ENCODE assay signal across 8 mouse cellular contexts in the genomic region with DNA sequence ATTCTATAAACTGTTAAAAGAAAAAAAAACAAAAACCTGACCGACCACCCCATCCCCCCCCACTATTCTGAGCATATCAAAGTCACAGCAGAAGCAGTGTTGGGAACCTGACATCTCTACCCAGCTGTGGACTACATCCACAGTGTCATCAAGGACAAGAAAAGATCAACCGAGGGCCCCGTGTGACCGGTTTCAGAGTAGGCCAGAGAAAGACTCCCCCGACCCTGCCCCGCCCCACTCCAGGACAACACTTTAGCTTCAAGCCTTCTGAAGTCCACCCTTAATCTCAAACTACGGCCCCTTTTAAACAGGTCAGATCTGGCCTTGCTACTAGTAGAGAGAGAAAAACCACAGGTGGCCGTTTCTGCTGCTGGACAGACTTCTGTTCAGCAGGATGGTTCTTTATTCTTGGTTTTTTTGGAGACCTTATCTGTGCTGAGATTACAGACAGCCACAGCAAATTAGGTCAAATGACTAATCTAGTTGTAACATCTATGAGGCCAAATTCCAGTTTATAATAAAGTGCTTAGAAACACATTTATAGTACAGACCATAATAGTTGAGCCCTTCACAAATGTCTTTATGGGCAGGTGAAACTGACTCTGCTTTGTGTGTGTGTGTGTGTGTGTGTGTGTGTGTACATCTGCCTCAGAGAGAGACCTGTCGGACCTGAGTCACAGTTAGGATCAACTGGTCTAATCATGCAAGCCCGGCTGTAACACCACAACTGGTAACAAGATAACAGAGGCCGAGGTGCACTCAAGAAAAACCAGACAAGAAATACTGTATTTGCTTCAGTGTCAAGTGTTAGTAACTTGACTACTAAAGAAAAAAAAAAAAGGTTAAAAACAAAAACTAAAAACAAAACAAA. TPM values are rescaled to one million over a fixed set of nuclear protein-coding genes. Genes with fewer than 3 reads are reported as not detected.
DNase-seq lines count a peak whose midpoint lies in the region; ATAC-seq lines count a peak whose summit lies in the region.

No protein-coding gene starts in this region.

- ATAC-seq in liver, embryonic 12.5 days = peak; percentile 69

- peak overlapping the region; percentile 96 for H3K4me3 ChIP-seq in liver, embryonic 12.5 days

- H3K9me3 ChIP-seq in liver, embryonic 12.5 days (replicated peaks) = no peaks in the 10 kb centered on the region

- H3K27ac ChIP-seq in liver, embryonic 12.5 days = peak overlapping the region; percentile 95

- WGBS in liver, embryonic 12.5 days (ENCODE audit: insufficient replicate concordance) = 6% methylated on average over 11 of the region's 11 CpGs

- intact Hi-C loops in heart, postnatal 14 days (cut with DNase I) = no loop called here
- intact Hi-C loops in heart, postnatal 36 days (cut with DNase I) = no loop called here
- intact Hi-C loops in left cerebral cortex, postnatal 14 days (cut with DNase I) = no loop called here

- H3K27me3 ChIP-seq in liver, embryonic 12.5 days (replicated peaks) = no peaks in the 10 kb centered on the region

- peaks cover 49% of the 10 kb centered on the region for H3K36me3 ChIP-seq in liver, embryonic 12.5 days

- peak overlapping the region; percentile 98 for H3K9ac ChIP-seq in liver, embryonic 12.5 days

- DNase-seq in heart, adult 11 months = peak; percentile 92
- no peak for DNase-seq in heart, postnatal 14 days
- DNase-seq in c-Kit-negative CD71-positive TER-119-positive erythroid progenitor cells, embryonic 14.5 days (ENCODE audit: low read depth, low spot score) = peak; percentile 65
- peak; percentile 34 to 44 for DNase-seq in heart, postnatal 36 days
- DNase-seq in yolk sac, embryonic 10.5 days (ENCODE audit: low spot score) = peak; percentile 56
- no peak for DNase-seq in left cerebral cortex, postnatal 14 days (ENCODE audit: low spot score in 2 of 2)
- no peak for DNase-seq in right cerebral cortex, postnatal 25 days

- H3K4me1 ChIP-seq in liver, embryonic 12.5 days = peaks cover 70% of the 10 kb centered on the region

- H3K4me2 ChIP-seq in liver, embryonic 12.5 days = peak overlapping the region; percentile 96

RNA-seq across cellular contexts. Expression of a gene that starts 4.9 kb away (rescaled TPM):
- total RNA-seq in heart, postnatal 14 days (2021) = 100 to 1,000 TPM; 124 to 140 TPM
- 10 to 100 TPM; 64.3 to 71.2 TPM for total RNA-seq in heart, postnatal 36 days (2021)
- polyA plus RNA-seq in liver, embryonic 12.5 days (2016; fragmentation: Nextera tagmentation; extraction: Ambion mirVana) = 5.5 and 5.6 TPM in 2 replicates
- total RNA-seq in left cerebral cortex, postnatal 14 days (2021) = 10 to 100 TPM; 56.9 to 62.5 TPM

Comparison
In these comparisons a context has a peak if more than half of its experiments do, and no peak if none do; other contexts are left out.
1. DNase-seq: peak in heart, adult 11 months (single experiment), c-Kit-negative CD71-positive TER-119-positive erythroid progenitor cells, embryonic 14.5 days (single experiment), heart, postnatal 36 days (2 of 2) and yolk sac, embryonic 10.5 days (single experiment); none in heart, postnatal 14 days (0 of 2), left cerebral cortex, postnatal 14 days (0 of 2) and right cerebral cortex, postnatal 25 days (single experiment).